Mouse (Mus musculus) liver, embryonic 18 days (tissue): ENCODE results near the gene Bicral. TPM values are rescaled to one million over a fixed set of nuclear protein-coding genes. Genes with fewer than 3 reads are reported as not detected.

Experiments used
- polyA plus RNA-seq: library from polyadenylated mRNA; depleted of rRNA; stranded (reverse); fragments of >200 nt; gene quantifications from 2 replicates; pipeline ENCODE4 v1.2.3, GENCODE M21; 2012; rRNA removed

The Bicral gene
- polyA plus RNA-seq, result 2.2 and 2.3 TPM in 2 replicates

GRCm38 (mm10) chr17:46857903-46858748 lies at the start of gene Bicral:
TSS of gene Bicral (minus strand) at chr17:46858482.

DNA sequence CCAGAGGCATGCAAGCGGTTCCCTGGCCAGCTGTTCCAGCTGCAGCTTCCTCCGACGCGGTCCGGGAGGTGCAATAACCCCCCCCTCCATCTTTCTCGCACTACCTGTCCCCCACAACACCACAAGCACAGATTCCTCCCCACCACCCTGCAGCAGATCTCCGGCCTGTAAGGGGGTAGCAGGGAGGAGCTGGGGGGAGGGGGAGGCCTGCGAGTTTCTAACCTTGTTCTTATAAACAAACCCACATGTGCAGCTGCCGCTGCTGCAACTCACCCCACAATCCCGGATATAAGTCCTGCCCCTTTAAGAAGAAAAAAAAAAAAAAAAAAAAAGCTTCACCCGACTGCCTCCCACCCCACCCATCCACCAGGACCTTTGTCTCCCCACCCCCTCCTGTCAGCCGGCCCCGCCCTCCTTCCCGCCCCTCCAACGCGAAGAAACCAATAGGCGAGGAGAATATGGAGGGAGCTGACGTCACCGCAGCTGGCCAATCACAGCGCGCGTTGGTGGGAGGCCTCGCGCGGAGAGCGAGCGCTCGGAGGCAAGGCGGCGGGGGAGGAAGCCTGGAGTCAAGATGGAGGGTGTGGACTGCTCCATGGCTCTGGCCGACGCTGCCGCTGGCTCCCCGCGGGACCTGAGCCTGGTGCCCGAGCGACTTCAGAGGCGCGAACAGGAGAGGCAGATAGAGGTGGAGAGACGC lies 32.0 kb upstream of the Bicral start, which contains the start of gene Tbcc:
TSS of gene Tbcc (plus strand) at position 569 of the 700 bp plus-strand sequence.

GRCm38 (mm10) chr17:46782341-46783221 lies 75.7 kb downstream of the Bicral start, which contains the start of gene Rpl7l1:
TSS of gene Rpl7l1 (minus strand) at chr17:46782672.

DNA sequence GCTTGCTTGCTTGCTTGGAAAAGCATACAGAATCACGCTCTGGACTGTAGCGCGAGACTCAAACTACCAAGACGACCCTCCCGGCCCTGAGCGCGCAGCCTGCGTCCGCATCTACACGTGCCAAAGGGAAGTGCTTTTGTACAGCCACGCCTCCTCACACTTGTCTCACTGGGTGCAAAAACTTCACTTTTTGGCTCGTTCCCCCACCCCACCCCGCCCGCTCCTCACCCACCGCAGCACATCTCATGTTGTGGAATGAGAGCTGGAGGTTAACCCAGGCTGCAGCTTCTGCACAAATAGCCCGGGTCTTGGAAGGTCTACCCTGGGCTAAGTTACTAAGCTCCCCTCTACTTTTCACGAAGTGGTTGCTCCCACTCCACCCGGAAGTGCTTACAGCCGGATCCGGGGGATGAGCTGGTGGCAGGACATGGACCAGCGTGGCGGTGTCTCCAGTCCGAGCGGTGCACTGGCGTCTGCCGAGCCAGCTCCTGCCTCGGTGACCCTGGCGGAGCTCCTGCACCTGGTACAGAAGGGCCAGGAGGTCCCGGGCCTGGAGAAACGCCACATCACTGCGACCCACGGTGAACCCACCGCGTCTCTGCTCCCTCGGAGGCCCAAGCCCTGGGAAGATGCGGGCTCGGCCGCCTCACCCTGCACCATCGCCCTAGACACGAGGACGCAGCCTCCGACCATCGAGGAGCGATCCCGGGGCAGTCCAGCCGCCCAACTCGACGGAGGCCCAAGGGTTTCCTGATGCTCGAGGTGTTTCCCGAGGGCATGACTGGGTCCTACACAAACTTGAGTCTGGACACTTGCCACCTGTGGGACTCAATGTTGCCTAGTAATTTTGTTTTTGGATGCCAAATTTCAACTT lies 85.6 kb downstream of the Bicral start, which contains the start of gene 2310039H08Rik:
TSS of gene 2310039H08Rik (plus strand) at position 232 of the 874 bp plus-strand sequence.

GRCm38 (mm10) chr17:46763544-46763943 lies 94.7 kb downstream of the Bicral start, which contains the start of gene Ptcra:
TSS of gene Ptcra (minus strand) at chr17:46763712.

DNA sequence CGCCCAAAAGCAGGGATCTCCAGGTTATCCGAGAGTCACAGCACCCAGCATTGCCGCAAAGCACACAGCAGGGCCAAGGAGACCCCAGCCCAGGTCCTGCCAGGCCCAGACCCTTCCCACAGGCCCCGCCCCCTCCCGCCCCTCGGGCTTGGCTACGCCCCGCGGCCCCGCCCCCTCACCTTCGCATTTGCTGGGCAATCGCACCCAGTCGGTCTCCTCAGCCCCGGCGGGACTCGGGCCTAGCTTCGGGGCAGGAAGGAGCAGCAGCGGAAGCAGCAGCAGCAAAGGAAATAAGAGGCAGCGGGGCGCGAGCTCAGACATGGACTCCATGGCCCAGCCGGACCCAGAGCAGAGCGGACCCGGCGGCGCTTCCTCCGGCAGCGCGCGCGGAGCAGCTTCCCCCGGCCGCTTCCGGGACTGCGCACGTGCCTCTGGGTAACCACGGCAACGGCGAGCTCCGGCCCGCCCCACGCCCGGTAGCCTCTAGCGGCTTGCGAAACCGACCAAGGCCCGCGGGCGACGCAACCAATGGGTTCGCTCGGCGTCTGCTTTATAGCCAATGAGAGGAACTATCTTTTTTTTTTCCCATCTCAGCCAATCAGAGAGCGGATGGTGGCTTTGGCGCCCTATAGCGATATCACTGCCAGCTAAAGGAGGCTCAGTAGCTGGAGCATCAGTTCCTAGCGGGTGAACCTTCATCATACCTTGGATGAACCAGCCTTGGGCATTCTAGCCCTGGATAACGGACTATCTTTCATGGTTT lies 106.3 kb downstream of the Bicral start, which contains the start of gene Cnpy3:
TSS of gene Cnpy3 (minus strand) at position 421 of the 763 bp plus-strand sequence.

Other genes with a start within 250 kb of the Bicral start
- gene Ptk7, start 229.0 kb downstream of the Bicral start, polyA plus RNA-seq, result 3.5 and 4.6 TPM in 2 replicates
- 12.9 and 13.6 TPM in 2 replicates for gene Klc4, start 212.5 kb downstream of the Bicral start, polyA plus RNA-seq
- gene Mrpl2, start 212.3 kb downstream of the Bicral start, polyA plus RNA-seq, result 33.0 and 36.6 TPM in 2 replicates
- 11.3 and 14.8 TPM in 2 replicates for gene Cul7, start 208.1 kb downstream of the Bicral start, polyA plus RNA-seq
- 19.6 and 20.9 TPM in 2 replicates for gene Rrp36, start 184.1 kb downstream of the Bicral start, polyA plus RNA-seq
- gene Mea1, start 179.7 kb downstream of the Bicral start, polyA plus RNA-seq, result 34.5 and 36.5 TPM in 2 replicates
- gene Klhdc3, start 177.6 kb downstream of the Bicral start, polyA plus RNA-seq, result 33.1 and 33.8 TPM in 2 replicates
- 18.2 and 20.0 TPM in 2 replicates for gene Ppp2r5d, start 153.4 kb downstream of the Bicral start, polyA plus RNA-seq
- gene Pex6, start 147.0 kb downstream of the Bicral start, polyA plus RNA-seq, result 16.1 and 19.7 TPM in 2 replicates
- 352 and 359 TPM in 2 replicates for gene Gnmt, start 129.3 kb downstream of the Bicral start, polyA plus RNA-seq
- 19.2 and 20.6 TPM in 2 replicates for gene Cnpy3, start 106.3 kb downstream of the Bicral start, polyA plus RNA-seq
- 0.02 and 0.07 TPM in 2 replicates for gene Ptcra, start 94.8 kb downstream of the Bicral start, polyA plus RNA-seq
- 113 and 120 TPM in 2 replicates for gene 2310039H08Rik, start 85.8 kb downstream of the Bicral start, polyA plus RNA-seq
- 38.3 and 40.8 TPM in 2 replicates for gene Rpl7l1, start 75.8 kb downstream of the Bicral start, polyA plus RNA-seq
- 9.9 and 10.6 TPM in 2 replicates for gene Tbcc, start 32.2 kb upstream of the Bicral start, polyA plus RNA-seq
- not detected in 2 replicates for gene Prph2, start 52.0 kb upstream of the Bicral start, polyA plus RNA-seq
- gene Ubr2, start 152.1 kb upstream of the Bicral start, polyA plus RNA-seq, result 11.8 and 14.9 TPM in 2 replicates